Mouse (Mus musculus) 3T3-L1 (cell line): Measurements from ENCODE around the gene Lman2.

Experiments used
- DNase-seq: peaks from one replicate; pipeline ENCODE4 v3.0.0-alpha.2; 2015; ENCODE audit warnings: low read depth, low spot score

Gene Lman2

GRCm38 (mm10) chr13:55327633-55328032 is 35.0 kb downstream of the Lman2 start:
- peak; percentile 97 for DNase-seq

- DNase-seq: peak; percentile 55
Measured at GRCm38 (mm10) chr13:55327169-55327568, 35.4 kb downstream of the Lman2 start.

GRCm38 (mm10) chr13:55325596-55325995 is 37.0 kb downstream of the Lman2 start:
- DNase-seq: no peak

GRCm38 (mm10) chr13:55322130-55322825 is 40.3 kb downstream of the Lman2 start:
- DNase-seq: peak; percentile 76

GRCm38 (mm10) chr13:55321434-55322129 is 41.0 kb downstream of the Lman2 start, which contains the start of gene Rab24:
TSS of gene Rab24 (minus strand) at chr13:55321946.
- peak; percentile 84 for DNase-seq

GRCm38 (mm10) chr13:55319931-55320533 is 42.6 kb downstream of the Lman2 start, which contains the start of gene Prelid1:
TSS of gene Prelid1 (plus strand) at chr13:55320500.
- peak; percentile 68 for DNase-seq

GRCm38 (mm10) chr13:55318351-55318750 is 44.2 kb downstream of the Lman2 start:
- no peak for DNase-seq

- no peak for DNase-seq
Measured at GRCm38 (mm10) chr13:55314891-55315412, 47.6 kb downstream of the Lman2 start.

- no peak for DNase-seq
Measured at GRCm38 (mm10) chr13:55313051-55313450, 49.5 kb downstream of the Lman2 start.

- DNase-seq: no peak
Measured at GRCm38 (mm10) chr13:55312028-55312630, 50.5 kb downstream of the Lman2 start.

- no peak for DNase-seq
Measured at GRCm38 (mm10) chr13:55300913-55301312, 61.7 kb downstream of the Lman2 start.

GRCm38 (mm10) chr13:55296760-55297159 is 65.8 kb downstream of the Lman2 start:
- DNase-seq: no peak
